Mouse (Mus musculus): Measurements from ENCODE around the gene Zyg11b.

GRCm38 (mm10) chr4:108213023-108213422 is 87.9 kb downstream of the Zyg11b start:
- TF ChIP-seq CTCF (IDR thresholded peaks at IDR 0.05; ENCODE audit: low read depth, low read length) (no peak), GATA1 (IDR thresholded peaks at IDR 0.05; ENCODE audit: borderline replicate concordance, low read length) (no peak), TAL1 (conservative IDR thresholded peaks at IDR 0.05; ENCODE audit: low read depth, low read length) (no peak), POLR2AphosphoS5 (IDR thresholded peaks at IDR 0.05; ENCODE audit: insufficient replicate concordance, low read depth, low read length) (no peak), GATA2 (IDR thresholded peaks at IDR 0.05; ENCODE audit: borderline replicate concordance, low read depth, low read length) (no peak)

Measured in G1E (cell line).